Mouse (Mus musculus): ENCODE measurements around the gene Mnat1.
"Not testable (repeated sequence)": the region's sequence is repeated elsewhere in the genome, so short reads cannot be mapped to it uniquely, and the experiment has no call there.

The Mnat1 gene

DNA sequence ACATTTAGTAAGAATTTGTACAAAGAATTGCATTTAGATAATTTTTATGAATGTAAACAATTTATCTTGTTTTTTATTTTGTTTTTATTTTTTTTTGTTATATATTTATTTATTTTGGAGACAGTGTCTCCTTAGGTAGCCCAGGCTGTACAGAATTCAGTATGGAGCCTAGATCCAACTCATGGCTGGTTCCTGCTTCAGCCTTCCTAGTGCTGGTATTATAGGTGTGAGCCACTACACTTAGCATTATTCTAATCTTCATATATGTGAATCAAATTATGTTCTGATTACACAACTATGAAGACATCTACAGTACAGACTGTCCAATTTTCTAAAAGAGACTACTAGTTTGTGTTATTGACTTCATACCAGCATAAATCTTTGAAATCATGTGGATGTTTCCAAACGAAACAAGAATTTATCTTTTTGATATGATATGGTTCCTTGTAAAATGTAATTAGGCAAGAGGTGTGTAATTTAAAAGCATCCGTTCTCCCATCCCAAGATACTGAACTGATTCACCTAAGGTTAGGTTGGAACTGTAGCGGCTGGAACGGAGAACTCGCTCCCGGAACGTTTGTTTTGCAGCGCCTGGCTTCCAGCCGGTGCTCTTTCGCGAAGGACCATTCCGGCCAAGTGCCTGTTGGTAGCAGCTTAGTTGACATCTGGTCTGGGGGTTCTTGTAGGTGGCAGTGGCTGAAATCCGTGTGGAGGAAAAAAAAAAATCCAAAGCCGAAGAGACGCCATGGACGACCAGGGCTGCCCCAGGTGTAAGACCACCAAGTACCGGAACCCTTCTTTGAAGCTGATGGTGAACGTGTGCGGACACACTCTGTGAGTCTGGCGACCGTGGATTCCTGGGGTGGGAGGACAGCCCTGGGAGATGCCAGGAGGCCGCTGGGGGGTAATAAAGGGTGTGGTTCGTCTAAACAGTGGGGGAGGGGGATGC lies at the start of gene Mnat1:
Gene Mnat1, plus strand, starts transcription at position 625 of the 949 bp plus-strand sequence.
- peak; percentile 89 for DNase-seq (ENCODE audit: low spot score)

DNA sequence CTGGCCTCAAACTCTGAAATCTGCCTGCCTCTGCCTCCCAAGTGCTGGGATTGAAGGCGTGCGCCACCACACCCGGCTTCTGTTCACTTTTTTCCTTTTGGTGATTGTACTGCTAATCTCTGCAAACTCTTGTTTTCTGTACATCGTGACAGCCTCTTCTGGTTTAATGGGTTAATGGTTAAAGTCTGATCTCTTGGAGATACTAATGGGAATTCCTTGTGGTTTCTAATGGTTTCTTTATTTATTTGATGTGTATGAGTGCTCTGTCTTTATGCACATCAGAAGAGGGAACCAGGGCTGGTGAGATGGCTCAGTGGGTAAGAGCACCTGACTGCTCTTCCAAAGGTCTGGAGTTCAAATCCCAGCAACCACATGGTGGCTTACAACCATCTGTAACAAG lies 41.7 kb upstream of the Mnat1 start:
- DNase-seq (ENCODE audit: low spot score): not testable (repeated sequence)

DNA sequence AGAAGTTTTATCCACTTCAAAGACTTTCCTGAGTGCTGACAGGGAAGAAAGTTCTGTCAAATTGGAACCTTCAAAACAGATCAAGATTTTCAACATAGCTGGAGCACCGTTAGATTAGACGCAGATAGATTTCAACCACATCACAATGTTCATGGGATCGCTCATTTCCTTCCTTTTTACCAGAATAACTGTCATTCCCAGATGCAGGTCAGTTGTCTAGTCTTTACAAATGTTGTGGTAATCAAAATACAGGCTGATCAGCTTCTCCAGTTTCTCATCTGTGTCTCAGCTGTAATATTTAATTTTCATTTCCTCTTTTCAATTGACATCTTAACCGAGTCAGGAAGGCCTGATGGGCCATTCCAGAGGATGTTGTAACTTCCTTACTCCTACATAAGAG lies 39.7 kb upstream of the Mnat1 start:
- DNase-seq (ENCODE audit: low spot score): no peak

DNA sequence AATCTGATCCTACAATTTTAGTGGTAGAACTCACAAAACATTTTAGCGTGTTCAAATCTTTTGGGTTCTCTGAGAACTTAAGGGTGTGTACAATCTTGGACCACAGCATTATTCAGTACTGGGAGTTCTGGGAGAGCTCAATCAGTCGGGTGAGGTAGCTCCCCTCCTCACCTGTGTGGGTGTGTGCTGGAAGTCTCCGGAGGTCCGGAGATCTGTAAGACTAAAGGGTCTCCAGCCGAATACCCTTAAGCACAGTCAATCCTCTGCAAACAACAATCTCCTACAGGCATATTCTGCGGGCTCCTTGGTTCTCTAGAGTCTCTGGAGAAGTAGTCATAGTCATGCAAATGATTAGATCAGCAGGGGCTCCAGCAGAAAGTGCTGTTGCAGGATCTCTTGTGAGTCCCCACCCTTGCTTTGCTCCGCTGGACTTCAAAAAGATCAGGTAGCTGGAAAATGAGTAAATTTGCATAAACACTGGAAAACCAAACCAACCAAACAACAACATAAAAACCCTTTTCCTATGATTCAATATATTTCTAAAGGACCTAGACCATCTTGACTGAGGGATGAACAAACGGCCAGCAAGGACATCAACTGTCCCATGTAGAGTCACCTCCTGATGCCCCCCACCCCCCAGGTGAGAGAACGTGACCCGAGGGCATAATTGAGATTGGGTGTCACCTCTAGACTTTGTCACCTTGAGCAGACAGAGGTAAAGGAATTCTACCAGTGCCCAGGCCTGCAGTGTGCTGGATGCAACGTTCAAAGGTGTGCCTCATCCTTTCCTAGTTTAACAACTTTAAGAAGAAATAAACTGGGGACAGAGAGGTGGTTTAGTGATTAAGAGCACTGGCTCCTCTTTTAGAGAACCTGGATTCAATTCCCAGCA lies 37.5 kb upstream of the Mnat1 start:
- no peak for DNase-seq (ENCODE audit: low spot score)

DNA sequence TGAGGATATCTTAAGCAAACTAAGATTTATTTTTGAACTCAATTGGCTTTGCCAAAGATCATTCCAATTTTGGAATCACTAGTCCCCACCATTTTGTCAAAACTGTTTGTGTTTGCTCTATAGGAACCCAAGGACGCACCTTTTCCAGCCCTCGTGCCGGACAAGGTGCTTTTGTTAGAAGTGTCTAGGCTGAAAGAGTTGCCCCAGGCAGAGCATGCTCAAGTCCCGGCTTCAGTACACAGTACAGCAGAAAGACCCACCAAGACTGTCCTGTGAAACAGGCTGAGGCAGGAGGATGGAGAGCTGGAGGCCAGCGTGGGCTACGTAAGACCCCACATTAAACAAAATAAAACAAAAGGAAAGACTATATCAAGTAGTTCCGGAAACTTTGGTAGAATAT lies 36.4 kb upstream of the Mnat1 start:
- no peak for DNase-seq (ENCODE audit: low spot score)

DNA sequence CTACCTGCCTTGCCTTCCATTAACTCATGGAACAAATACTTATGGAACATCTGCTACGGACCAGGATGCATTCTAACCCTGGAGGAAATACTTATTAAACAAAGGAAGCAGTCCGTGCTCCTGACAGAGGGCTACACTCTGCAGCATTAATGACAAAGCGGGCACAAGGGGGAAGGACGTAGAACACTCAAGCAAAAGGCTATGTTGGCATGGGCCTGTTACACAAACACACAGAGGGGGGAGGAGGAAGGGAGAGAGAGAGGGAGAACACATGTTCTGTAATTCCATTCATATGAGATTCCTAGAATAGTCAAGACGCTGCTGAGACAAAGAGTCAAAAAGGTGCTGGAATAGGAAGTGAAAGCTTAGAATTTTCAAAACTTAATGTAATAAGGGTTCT lies 35.0 kb upstream of the Mnat1 start:
- no peak for DNase-seq (ENCODE audit: low spot score)

DNA sequence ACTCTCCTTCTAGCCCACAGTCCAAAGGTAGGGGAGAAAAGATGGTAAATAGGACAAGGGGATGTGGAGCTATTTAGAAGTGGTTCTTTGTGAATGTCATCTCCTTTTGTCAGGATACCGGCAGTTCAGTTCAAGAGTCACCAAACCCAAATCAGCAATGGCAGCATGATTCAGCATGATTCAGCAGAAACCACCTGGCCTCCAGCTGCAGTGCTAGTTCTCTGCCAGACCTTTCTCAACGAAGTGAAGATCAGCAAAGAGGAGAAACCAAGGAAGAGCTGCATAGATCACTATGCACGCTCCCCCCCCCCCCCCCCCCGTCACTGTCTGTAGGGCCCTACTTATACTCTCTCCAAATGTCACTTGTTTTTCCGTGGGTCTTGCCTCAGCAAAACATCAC lies 34.6 kb upstream of the Mnat1 start:
- no peak for DNase-seq (ENCODE audit: low spot score)

DNA sequence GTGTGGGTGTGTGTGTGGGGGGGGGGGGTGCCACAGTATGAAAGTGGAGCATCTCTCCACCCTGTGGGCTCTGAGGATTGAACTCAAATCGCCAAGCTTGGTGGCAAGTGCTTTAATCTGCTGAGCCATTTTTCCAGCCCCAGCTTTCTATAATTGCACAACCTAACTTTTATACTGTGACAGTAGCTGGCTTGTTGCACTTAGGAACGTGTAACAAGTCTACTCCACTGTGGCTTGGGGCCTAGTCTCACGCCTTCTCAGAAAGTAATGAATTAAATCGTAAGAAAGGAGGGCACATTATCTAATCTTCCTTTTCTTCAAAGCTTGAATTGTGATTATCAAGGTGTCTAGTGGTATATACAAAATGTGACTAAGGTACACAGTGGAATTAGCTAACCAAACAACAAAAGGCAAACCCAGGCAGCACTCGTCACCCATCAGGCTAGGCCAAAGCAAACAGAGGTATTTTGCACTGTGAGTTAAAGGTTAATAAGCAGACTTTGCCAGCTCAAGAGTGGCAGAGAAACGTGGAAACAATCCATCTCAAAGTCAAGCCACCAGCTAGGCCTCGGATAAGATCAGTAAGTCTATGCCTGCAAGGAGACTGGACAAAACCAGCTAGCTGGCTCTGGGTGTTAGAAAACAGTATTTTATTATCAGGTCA lies 32.7 kb upstream of the Mnat1 start:
- no peak for DNase-seq (ENCODE audit: low spot score)

DNA sequence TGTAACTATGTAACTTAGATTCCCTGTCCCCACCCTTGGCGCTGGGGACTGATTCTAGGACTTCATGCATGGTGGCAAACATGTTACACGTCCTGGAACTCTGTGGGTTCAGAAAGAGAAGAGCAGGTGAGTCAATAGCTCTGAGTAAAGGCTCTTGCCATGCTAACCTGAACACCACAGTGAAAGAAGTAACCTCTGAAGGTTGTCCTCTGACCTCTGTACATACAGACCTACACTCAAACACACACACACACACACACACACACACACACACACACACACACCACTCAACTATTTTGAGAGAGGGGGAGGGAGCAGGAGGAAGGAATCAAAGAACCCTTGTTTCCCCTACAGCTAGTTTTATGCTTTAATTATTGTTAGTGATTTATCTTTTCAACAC lies 29.3 kb upstream of the Mnat1 start:
- DNase-seq (ENCODE audit: low spot score): no peak

DNA sequence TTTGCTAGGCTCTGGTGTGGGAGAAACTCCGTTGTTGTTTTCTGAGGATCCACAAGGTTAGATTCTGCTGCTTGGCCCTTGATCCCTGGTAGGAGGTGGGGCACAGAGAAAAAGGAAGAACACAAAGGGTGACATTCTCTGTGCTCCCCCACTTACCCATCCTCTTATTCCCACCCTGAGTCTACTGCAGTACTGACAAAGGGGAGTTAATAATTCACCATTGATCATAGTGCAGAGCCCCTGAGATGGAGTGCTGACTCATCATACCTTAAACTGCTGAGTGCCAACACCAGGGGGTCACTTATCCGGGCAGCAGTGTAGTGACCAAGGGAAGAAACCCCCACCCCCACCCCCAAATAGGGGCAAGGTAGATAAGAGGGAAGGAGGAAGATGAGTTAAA lies 28.9 kb upstream of the Mnat1 start:
- DNase-seq (ENCODE audit: low spot score): no peak

DNA sequence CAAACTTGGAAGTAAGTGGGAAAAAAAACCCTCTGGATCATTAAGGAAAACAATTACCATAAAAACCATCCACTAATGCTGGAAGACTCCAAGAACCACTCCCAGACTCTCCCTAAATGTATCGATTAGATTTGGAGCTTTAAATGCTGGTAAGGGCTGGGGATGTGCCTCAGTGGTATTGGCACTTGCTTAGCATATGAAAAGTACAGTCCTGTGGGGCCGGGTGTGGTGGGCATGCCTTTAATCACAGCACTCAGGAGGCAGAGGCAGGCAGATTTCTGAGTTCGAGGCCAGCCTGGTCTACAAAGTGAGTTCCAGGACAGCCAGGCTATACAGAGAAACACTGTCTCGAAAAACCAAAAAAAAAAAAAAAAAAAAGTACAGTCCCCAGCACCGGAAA lies 27.3 kb upstream of the Mnat1 start:
- not testable (repeated sequence) for DNase-seq (ENCODE audit: low spot score)

DNA sequence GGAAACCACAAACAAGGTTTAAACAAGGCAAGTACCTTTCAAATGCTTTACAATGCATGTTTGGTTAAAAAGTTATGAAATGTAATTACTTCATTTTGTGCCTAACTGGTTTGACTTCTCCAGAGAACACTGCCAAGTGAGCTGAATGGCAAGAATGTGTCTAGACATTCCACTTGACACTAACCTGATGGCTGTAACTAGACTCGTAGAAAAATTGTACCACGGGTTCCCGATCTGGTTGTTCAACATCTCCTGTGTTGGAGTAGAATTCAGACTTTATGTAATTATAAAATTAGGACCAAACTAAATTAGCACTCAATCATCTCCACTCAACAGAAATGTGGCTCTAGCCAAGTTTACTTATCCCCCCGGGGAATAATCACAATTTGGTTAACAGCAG lies 24.9 kb upstream of the Mnat1 start:
- DNase-seq (ENCODE audit: low spot score): no peak

DNA sequence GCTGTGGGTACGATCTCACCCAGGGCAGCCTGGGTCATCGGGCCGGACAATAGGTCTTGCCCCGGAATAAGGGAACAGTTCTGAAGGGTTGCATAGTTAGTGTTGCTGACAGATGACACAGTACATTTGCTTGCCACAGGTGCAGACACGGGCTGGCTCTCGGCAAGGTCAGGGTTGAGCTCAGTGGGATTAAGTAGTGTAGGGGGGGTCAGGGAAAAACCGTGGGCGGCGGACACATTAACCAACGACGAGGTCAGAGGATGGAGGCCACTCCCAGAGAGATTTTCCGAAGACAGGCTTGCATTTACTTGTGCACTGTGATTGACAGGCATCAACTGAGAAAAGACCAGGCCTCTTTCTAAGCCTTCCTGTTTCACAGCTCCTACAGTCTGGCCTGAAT lies 19.8 kb upstream of the Mnat1 start:
- no peak for DNase-seq (ENCODE audit: low spot score)

DNA sequence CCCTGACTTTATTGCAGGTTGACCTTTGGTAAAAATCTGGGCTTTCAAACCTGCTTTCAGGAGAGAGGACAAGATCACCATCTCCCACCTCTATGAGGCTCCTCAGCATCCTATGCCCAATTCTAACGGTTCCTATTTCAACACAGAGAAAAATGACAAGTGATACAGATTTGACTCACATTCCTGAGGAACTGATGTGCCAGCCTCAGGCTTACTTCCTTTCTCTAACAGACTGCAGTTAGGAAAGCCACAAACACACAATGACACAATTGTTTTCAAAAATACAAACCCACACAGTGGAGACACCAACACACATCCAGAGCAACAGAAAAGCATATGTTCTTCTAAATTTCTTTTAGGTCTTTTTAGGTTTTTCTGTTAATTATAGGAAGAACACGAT lies 15.7 kb upstream of the Mnat1 start:
- DNase-seq (ENCODE audit: low spot score): no peak

DNA sequence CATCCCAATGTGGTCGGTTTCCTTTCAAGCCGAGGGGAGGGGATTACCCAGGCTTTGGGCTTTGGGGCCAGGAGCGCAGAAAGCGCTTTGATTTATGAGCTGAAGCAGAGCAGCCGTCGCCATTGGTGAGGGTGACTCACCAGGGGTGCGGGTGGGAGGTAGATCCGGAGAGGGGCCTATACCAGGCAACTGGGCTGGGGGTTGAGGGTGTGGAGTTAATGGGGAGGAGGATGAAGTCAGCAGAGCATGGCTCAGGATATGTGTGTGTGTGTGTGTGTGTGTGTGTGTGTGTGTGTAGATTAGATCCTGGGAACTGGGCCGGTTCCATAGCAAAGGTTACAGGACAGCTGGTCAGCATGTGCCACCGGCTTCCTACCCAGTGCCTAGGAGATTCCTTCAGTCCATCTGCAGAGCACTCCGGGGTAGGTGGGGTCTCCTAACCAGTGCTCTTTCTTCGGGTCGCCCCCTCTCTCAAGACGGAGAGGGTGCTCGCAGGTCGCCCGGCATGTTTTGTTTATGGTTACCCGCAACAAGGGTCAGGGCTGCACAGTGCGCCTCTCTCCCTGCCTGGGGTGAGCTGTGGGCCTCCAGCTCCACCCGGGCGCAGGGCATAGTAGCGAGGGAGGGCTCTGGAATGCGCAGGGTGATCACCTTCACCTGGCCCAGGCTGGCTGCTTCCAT lies 12.9 kb upstream of the Mnat1 start:
- peak; percentile 8 for DNase-seq (ENCODE audit: low spot score)

DNA sequence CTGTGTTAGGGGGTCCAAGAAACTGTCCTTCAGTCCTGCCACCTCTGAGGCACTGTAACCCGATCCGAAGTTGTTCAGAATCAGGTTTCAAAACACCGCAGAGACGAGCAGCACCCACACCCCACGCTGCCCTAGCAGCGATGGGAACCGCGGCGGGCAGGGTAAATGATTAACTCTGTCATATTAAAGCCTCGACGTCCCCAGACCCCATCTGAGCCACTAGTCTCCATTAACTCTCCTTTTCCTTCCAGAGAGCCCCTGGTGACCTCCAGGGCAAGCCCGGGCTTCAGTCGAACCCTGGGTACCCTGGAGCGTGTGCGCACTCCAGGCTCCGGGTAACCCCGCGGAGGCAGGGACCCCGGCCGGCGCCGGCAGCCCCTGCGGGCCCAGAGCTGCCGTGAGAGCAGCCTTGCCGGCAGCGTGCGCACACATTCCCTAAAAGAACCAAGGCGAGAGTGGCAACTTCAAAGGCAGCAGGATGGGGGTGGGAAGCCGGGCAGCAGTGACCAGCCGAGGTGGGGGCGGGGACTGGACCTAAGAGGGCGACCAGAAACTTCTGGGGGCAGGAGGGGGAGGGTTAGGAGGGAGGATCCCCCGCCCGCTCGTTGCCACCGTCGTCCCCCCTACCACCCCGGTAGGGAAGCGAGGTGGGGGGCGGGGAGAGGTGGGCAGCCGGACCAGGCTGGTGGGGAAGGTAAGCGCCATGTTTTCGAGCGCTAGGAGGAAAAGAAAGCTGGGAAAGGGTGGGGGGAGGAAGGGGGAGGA lies 11.8 kb upstream of the Mnat1 start:
- DNase-seq (ENCODE audit: low spot score): peak; percentile 22

DNA sequence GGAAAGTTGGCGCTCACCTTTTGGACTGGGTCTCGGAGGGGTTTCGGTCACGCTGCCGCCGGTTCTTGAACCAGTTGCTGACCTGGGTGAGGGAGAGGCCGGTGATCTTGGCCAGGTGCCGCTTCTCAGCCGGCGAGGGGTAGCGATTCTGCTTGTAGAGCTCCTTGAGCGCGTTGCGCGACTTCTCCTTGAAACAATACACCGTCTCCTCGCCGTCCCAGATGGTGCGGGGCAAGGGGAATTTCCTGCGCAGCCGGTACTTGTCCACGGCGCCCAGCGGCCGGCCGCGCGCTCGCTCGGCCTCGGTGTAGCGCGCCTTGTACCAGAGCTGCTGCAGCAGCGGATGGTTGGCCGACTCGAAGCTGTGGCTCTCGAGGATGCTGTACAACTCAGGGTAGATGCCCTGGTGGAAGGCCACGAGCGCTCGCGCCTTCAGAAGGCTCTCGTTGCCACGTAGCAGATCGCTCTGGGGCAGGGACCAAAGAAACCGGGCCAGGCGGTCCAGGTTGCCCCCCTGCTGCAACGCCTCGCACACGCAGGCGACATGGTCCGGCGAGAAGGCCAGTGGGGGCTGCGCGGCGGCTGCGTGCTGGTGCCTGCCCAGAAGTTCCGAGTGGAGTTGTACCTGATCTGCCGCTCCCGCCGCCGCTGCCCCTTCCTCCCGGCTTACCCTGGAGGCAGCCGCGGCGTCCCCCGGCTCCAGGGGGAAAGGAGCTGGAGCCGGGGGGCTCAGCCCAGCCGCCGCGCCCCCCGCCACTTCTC lies 11.0 kb upstream of the Mnat1 start:
- DNase-seq (ENCODE audit: low spot score): peak; percentile 22

DNA sequence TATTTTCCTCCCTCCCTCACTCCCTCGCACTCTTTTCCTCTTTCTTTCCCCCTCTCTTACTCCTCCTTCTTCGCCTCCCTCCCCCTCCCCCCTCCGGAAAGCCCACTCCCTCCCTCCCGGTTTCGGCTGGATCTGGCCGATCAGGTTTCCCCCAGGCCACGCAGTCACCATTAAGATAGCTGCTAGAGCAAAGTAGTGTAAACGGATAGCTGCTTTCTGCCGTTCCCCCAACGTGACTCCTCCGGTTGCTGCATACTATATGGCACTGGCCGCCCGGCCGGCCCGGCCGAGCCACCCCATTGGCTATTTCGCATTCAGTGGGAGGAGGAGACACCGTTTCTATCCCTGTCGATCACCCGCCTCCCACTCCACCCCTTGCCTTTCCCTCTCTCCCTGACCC lies 10.3 kb upstream of the Mnat1 start, which contains the start of gene Six4:
Gene Six4, minus strand, starts transcription at position 261 of the 400 bp plus-strand sequence.
- DNase-seq (ENCODE audit: low spot score): peak; percentile 52

DNA sequence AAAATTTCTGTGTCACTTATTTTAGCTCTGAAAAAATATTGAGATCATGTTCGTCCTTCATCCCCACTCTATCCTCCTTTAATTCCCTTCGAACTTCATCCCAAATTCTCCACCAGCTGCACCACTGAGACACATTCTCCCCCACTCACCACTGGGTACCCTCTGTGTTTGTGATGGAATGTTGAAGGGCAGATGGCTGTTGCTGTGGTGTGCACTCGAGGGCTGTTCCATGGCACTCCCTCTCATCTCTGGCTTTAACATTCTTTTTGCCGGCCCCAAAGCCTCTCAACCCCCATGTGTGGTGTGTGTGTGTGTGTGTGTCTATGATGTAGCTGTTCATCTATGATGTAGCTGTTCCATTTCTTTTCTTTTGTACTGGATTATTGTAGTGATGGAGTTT lies 1.7 kb downstream of the Mnat1 start:
- DNase-seq (ENCODE audit: low spot score): no peak

DNA sequence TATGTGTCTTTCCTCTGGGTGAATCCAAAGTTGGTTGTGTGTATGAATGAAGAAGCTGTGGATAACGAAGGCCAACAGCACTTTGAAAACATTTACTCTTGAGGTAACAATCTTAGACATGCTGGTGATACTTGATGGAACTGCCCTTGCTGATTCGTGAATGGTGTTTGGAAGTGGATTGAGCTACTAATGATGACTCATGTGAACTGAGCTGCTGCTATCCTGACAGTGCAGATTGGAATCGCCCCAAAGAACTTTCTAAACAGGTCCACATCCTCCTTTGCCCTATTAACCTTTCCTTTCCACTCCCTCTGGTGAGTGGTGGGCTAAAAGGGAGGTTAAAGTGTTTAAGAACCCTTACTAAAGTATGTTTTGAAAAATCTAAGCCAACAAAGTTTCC lies 17.2 kb downstream of the Mnat1 start:
- DNase-seq (ENCODE audit: low spot score): no peak
